Mouse (Mus musculus): ENCODE measurements at regions not wholly inside any gene's neighbourhood (a gene's known extent, or its start where the extent isn't known, plus 50 kb on each side); places are given as distances from the start of the nearest gene placed in this dataset.

DNA sequence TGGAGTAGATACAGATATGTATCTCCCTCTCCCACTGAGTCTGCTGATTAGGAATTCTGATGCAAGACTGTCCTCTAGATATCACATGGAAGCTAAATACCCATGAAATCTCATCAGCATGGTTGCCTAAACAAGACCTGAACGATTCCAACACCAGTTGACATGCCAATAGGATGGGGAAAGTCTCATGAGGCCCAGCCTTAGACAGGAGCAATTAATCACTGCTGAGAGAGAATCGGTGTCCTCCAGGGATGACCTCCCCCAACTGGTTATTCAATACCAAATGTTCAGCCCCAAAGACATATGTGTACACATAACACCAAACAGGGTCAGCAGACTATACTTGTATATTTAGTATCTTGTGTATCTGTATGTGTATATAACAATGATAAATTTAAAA, 314.5 kb upstream of the Pkdcc start:
- TF ChIP-seq CTCF (IDR thresholded peaks at IDR 0.05; ENCODE audit: low read depth) = no peak
- TF ChIP-seq EP300 (optimal IDR thresholded peaks at IDR 0.05) = no peak

All from stomach, postnatal 0 days (tissue).